Mouse (Mus musculus) liver, postnatal 0 days (tissue): ENCODE results near the gene Cox7a1. TPM values are rescaled to one million over a fixed set of nuclear protein-coding genes. Genes with fewer than 3 reads are reported as not detected.

Source experiments
- ATAC-seq: fragments of 200-750 bp; cut with Nextera tagmentation; 2 replicates; pipeline ENCODE4 v1.8.0; 2017; ENCODE audit warnings: mild to moderate bottlenecking, moderate library complexity
- DNase-seq: peaks from one replicate; pipeline ENCODE4 v3.0.0-alpha.2; 2016
- H3K27ac ChIP-seq: fragments of 300-500 bp; sonication (generic); 2 replicates; pipeline ENCODE4 v1.5.1; 2014; ENCODE audit warnings: antibody characterized with exemption, moderate library complexity, mild to moderate bottlenecking, low read depth
- H3K27me3 ChIP-seq: fragments of 300-500 bp; sonication (generic); 2 replicates; pipeline ENCODE4 v1.6.1; 2014; ENCODE audit warnings: low read length, control low read depth, mixed read lengths; ENCODE audit not compliant: insufficient read depth
- H3K36me3 ChIP-seq: fragments of 300-500 bp; sonication (generic); replicated peaks from 2 replicates; pipeline ENCODE4 v1.6.1; 2014; ENCODE audit warnings: mild to moderate bottlenecking, control low read depth, low read length, moderate library complexity, mixed read lengths; ENCODE audit not compliant: insufficient read depth
- H3K4me1 ChIP-seq: fragments of 300-500 bp; sonication (generic); 2 replicates; pipeline ENCODE4 v1.6.1; 2014; ENCODE audit warnings: antibody characterized with exemption, mild to moderate bottlenecking, control low read depth; ENCODE audit not compliant: insufficient read depth
- H3K4me2 ChIP-seq: fragments of 300-500 bp; sonication (generic); 2 replicates; pipeline ENCODE4 v1.6.1; 2014; ENCODE audit warnings: low read depth, mild to moderate bottlenecking, low read length, moderate library complexity, mixed read lengths
- H3K4me3 ChIP-seq: fragments of 300-500 bp; sonication (generic); 2 replicates; pipeline ENCODE4 v1.5.1; 2014; ENCODE audit warnings: low read depth, low read length
- H3K9ac ChIP-seq: fragments of 300-500 bp; sonication (generic); replicated peaks from 2 replicates; pipeline ENCODE4 v1.6.1; 2014; ENCODE audit warnings: mild to moderate bottlenecking, moderate library complexity
- H3K9me3 ChIP-seq: fragments of 300-500 bp; sonication (generic); 2 replicates; pipeline ENCODE4 v1.6.1; 2016; ENCODE audit warnings: mild to moderate bottlenecking, control low read depth, low read length, mixed read lengths
- CTCF ChIP-seq: sonication (generic); IDR thresholded peaks from 2 replicates; pipeline ENCODE4 v1.5.1; 2016; ENCODE audit warnings: antibody characterized with exemption, low read depth
- EP300 ChIP-seq: IDR thresholded peaks from 2 replicates; pipeline ENCODE4 v1.6.1; 2016; ENCODE audit warnings: antibody characterized with exemption, low read depth, mild to moderate bottlenecking
- WGBS: fragments of 180-500 bp; shearing (Covaris S2); extraction: QIAGEN DNeasy Blood & Tissue Kit; methylation state at CpG from one replicate; pipeline ENCODE4 v1.1.7; 2014; ENCODE audit not compliant: insufficient replicate concordance; 5-methylcytosine and 5-hydroxymethylcytosine counted together
- polyA plus RNA-seq: library from polyadenylated mRNA; unstranded; fragments of >200 nt; fragmentation: Nextera tagmentation; extraction: Ambion mirVana; gene quantifications from 2 replicates; pipeline ENCODE4 v1.2.1, GENCODE M21; 2015

Cox7a1 gene
- polyA plus RNA-seq, 1 experiment from 2014 or later, result 7.0 TPM

GRCm38 (mm10) chr7:30155507-30155906 lies 28.4 kb upstream of the Cox7a1 start:
- peaks cover 33% of the 10 kb centered on the region for H3K36me3 ChIP-seq

GRCm38 (mm10) chr7:30163113-30163512 lies 20.8 kb upstream of the Cox7a1 start:
- TF ChIP-seq CTCF (no peak), EP300 (no peak)
- Histone ChIP-seq H3K36me3 (peaks cover 60% of the 10 kb centered on the region), H3K9me3 (peaks cover 34% of the 10 kb centered on the region), H3K4me1 (peaks cover 6% of the 10 kb centered on the region), H3K4me2 (no peak overlapping the region), H3K27me3 (no peaks in the 10 kb centered on the region), H3K27ac (no peak overlapping the region), H3K4me3 (no peak overlapping the region), H3K9ac (no peak overlapping the region)
- ATAC-seq (no peak), DNase-seq (no peak)
- 93% methylated on average over 5 of the region's 5 CpGs for WGBS

More at GRCm38 (mm10) chr7:30155507-30155906, 28.4 kb upstream of the Cox7a1 start:
- 83% methylated on average over 3 of the region's 3 CpGs for WGBS
- TF ChIP-seq CTCF (no peak), EP300 (no peak)
- peaks cover 49% of the 10 kb centered on the region for H3K9me3 ChIP-seq
- no peaks in the 10 kb centered on the region for H3K4me1 ChIP-seq
- H3K9ac ChIP-seq, result no peak overlapping the region
- DNase-seq, result no peak
- no peaks in the 10 kb centered on the region for H3K27me3 ChIP-seq
- ATAC-seq, result no peak
- H3K27ac ChIP-seq, result no peak overlapping the region
- no peak overlapping the region for H3K4me3 ChIP-seq
- no peak overlapping the region for H3K4me2 ChIP-seq

GRCm38 (mm10) chr7:30164745-30165144 lies 19.2 kb upstream of the Cox7a1 start:
- TF ChIP-seq CTCF (no peak), EP300 (no peak)
- no peak overlapping the region for H3K4me3 ChIP-seq
- no peak overlapping the region for H3K27ac ChIP-seq
- no peak overlapping the region for H3K4me2 ChIP-seq
- peaks cover 46% of the 10 kb centered on the region for H3K36me3 ChIP-seq
- no peaks in the 10 kb centered on the region for H3K27me3 ChIP-seq
- H3K4me1 ChIP-seq, result peaks cover 10% of the 10 kb centered on the region
- ATAC-seq, result no peak
- DNase-seq, result no peak
- no peak overlapping the region for H3K9ac ChIP-seq
- peaks cover 33% of the 10 kb centered on the region for H3K9me3 ChIP-seq
- WGBS, result 92% methylated on average over 2 of the region's 2 CpGs

- Histone ChIP-seq H3K9ac (peak overlapping the region; percentile 82), H3K27me3 (no peaks in the 10 kb centered on the region), H3K4me1 (peaks cover 16% of the 10 kb centered on the region), H3K4me3 (peak overlapping the region; percentile 75), H3K9me3 (0 out of 2 replicates have a peak, but pooled peaks cover 3% of the 10 kb centered on the region), H3K36me3 (peaks cover 6% of the 10 kb centered on the region), H3K4me2 (peak overlapping the region; percentile 80), H3K27ac (peak overlapping the region; percentile 89)
- 3% methylated on average over 21 of the region's 21 CpGs for WGBS
- no peak for DNase-seq
- ATAC-seq, result peak; percentile 29
- TF ChIP-seq EP300, result no peak
- TF ChIP-seq CTCF, result no peak
Measured at GRCm38 (mm10) chr7:30168914-30169582, 14.9 kb upstream of the Cox7a1 start.

- Histone ChIP-seq H3K27ac (peak within 1 kb of the TSS; percentile 89), H3K9ac (peak within 1 kb of the TSS; percentile 82), H3K4me2 (peak within 1 kb of the TSS; percentile 80), H3K27me3 (no peaks in the 10 kb centered on the region), H3K4me1 (peaks cover 16% of the 10 kb centered on the region), H3K4me3 (peak within 1 kb of the TSS; percentile 75), H3K36me3 (peaks cover 5% of the 10 kb centered on the region), H3K9me3 (0 out of 2 replicates have a peak, but pooled peaks cover 3% of the 10 kb centered on the region)
- TF ChIP-seq CTCF (no peak), EP300 (0 out of 2 replicates have a peak, but pooled peaks have one; percentile 9)
- ATAC-seq (peak; percentile 98), DNase-seq (peak; percentile 90)
- under 1% methylated on average over 36 of the region's 36 CpGs for WGBS
Measured at GRCm38 (mm10) chr7:30169583-30170282, 14.2 kb upstream of the Cox7a1 start, which contains the start of gene Zfp146. Gene Zfp146, minus strand, starts transcription at chr7:30169750.

- H3K27ac ChIP-seq, result peak overlapping the region; percentile 89; the same call in 1 of the 2 replicates
- H3K9me3 ChIP-seq, result no peaks in the 10 kb centered on the region
- peak overlapping the region; percentile 82 for H3K9ac ChIP-seq
- H3K36me3 ChIP-seq, result peaks cover 5% of the 10 kb centered on the region; the same call in 1 of the 2 replicates
- peak overlapping the region; percentile 80 for H3K4me2 ChIP-seq
- H3K27me3 ChIP-seq, result no peaks in the 10 kb centered on the region
- 17% methylated on average over 11 of the region's 11 CpGs for WGBS
- DNase-seq (no peak), ATAC-seq (peak; percentile 3)
- peaks cover 16% of the 10 kb centered on the region for H3K4me1 ChIP-seq
- TF ChIP-seq CTCF (no peak), EP300 (no peak)
- H3K4me3 ChIP-seq, result peak overlapping the region; percentile 75
Measured at GRCm38 (mm10) chr7:30170283-30170951, 13.5 kb upstream of the Cox7a1 start.
